Mouse (Mus musculus) limb, embryonic 14.5 days (tissue): Measurements from ENCODE around the gene Lhx2. TPM values are rescaled to one million over a fixed set of nuclear protein-coding genes. Genes with fewer than 3 reads are reported as not detected.

Experiments used
- ATAC-seq: fragments of 200-750 bp; cut with Nextera tagmentation; 2 replicates; pipeline ENCODE4 v1.8.0; 2017; ENCODE audit warnings: low read depth, moderate number of reproducible peaks, moderate TSS enrichment; ENCODE audit not compliant: low FRiP score
- DNase-seq: peaks from one replicate; pipeline ENCODE4 v3.0.0-alpha.2; 2015; ENCODE audit warnings: low spot score
- H3K27ac ChIP-seq: fragments of 300-500 bp; sonication (generic); replicated peaks from 2 replicates; pipeline ENCODE4 v1.5.1; 2014; ENCODE audit warnings: low read depth, mild to moderate bottlenecking, low read length, moderate library complexity, mixed read lengths
- H3K27me3 ChIP-seq: fragments of 300-500 bp; sonication (generic); 2 replicates; pipeline ENCODE4 v1.6.1; 2014; ENCODE audit warnings: low read length, mixed read lengths; ENCODE audit not compliant: control insufficient read depth, insufficient read depth
- H3K36me3 ChIP-seq: fragments of 300-500 bp; sonication (generic); 2 replicates; pipeline ENCODE4 v1.6.1; 2014; ENCODE audit warnings: mild to moderate bottlenecking, low read length, moderate library complexity, mixed read lengths; ENCODE audit not compliant: control insufficient read depth, insufficient read depth
- H3K4me1 ChIP-seq: fragments of 300-500 bp; sonication (generic); 2 replicates; pipeline ENCODE4 v1.6.1; 2014; ENCODE audit warnings: antibody characterized with exemption, low read length, mixed read lengths; ENCODE audit not compliant: control insufficient read depth, insufficient read depth
- H3K4me2 ChIP-seq: fragments of 300-500 bp; sonication (generic); replicated peaks from 2 replicates; pipeline ENCODE4 v1.6.1; 2014; ENCODE audit warnings: low read depth, mild to moderate bottlenecking, low read length, moderate library complexity; ENCODE audit not compliant: severe bottlenecking
- H3K4me3 ChIP-seq: fragments of 300-500 bp; sonication (generic); replicated peaks from 2 replicates; pipeline ENCODE4 v1.5.1; 2014; ENCODE audit warnings: low read length
- H3K9ac ChIP-seq: fragments of 300-500 bp; sonication (generic); 2 replicates; pipeline ENCODE4 v1.6.1; 2014; ENCODE audit warnings: mild to moderate bottlenecking, low read depth, low read length, moderate library complexity; ENCODE audit not compliant: severe bottlenecking
- H3K9me3 ChIP-seq: fragments of 300-500 bp; sonication (generic); 2 replicates; pipeline ENCODE4 v1.6.1; 2016; ENCODE audit warnings: low read length; ENCODE audit not compliant: control insufficient read depth
- POLR2A ChIP-seq: fragments of 200-500 bp; IDR thresholded peaks from 2 replicates; pipeline ENCODE4 v1.8.0; 2012; ENCODE audit warnings: inconsistent platforms, mild to moderate bottlenecking, moderate library complexity, borderline replicate concordance; ENCODE audit not compliant: insufficient read depth, insufficient read length; ENCODE audit errors: extremely low read depth
- WGBS: fragments of 180-500 bp; shearing (Covaris S2); extraction: QIAGEN DNeasy Blood & Tissue Kit; methylation state at CpG from one replicate; pipeline ENCODE4 v1.1.7; 2014; 5-methylcytosine and 5-hydroxymethylcytosine counted together
- polyA plus RNA-seq, 2 experiments: library from polyadenylated mRNA; depleted of rRNA in 1 of 2; stranded (reverse) in 1 of 2; unstranded in 1 of 2; fragments of >200 nt; fragmentation: Nextera tagmentation in 1 of 2; extraction: Ambion mirVana in 1 of 2; gene quantifications; 2 replicates each; pipeline versions ENCODE4 v1.2.1 to v1.2.3; 2012 to 2014

Lhx2 gene
- polyA plus RNA-seq, 2 experiments: 8.7 to 27.5 TPM

- Histone ChIP-seq H3K4me3 (no peak overlapping the region), H3K27me3 (peaks cover 24% of the 10 kb centered on the region), H3K4me2 (no peak overlapping the region), H3K9ac (no peak overlapping the region), H3K27ac (no peak overlapping the region), H3K4me1 (peaks cover 4% of the 10 kb centered on the region), H3K9me3 (no peaks in the 10 kb centered on the region), H3K36me3 (no peaks in the 10 kb centered on the region)
- 90% methylated on average over 7 of the region's 7 CpGs for WGBS
- DNase-seq (no peak), ATAC-seq (no peak)
- no peak for TF ChIP-seq POLR2A
Measured at GRCm38 (mm10) chr2:38377254-38377653, 38.2 kb downstream of the Lhx2 start.

GRCm38 (mm10) chr2:38378346-38378745 is 39.3 kb downstream of the Lhx2 start:
- Histone ChIP-seq H3K9ac (no peak overlapping the region), H3K4me3 (no peak overlapping the region), H3K9me3 (no peaks in the 10 kb centered on the region), H3K27me3 (peaks cover 24% of the 10 kb centered on the region), H3K36me3 (no peaks in the 10 kb centered on the region), H3K4me2 (no peak overlapping the region), H3K4me1 (peaks cover 4% of the 10 kb centered on the region), H3K27ac (no peak overlapping the region)
- ATAC-seq (no peak), DNase-seq (peak; percentile 27)
- WGBS: 26% methylated on average over 5 of the region's 5 CpGs
- TF ChIP-seq POLR2A: no peak

- no peak for ATAC-seq
- DNase-seq: no peak
- Histone ChIP-seq H3K27ac (no peak overlapping the region), H3K36me3 (no peaks in the 10 kb centered on the region), H3K9me3 (no peaks in the 10 kb centered on the region), H3K4me3 (peak overlapping the region; percentile 15; the same call in 1 of the 2 replicates), H3K4me2 (peak overlapping the region; percentile 39), H3K4me1 (peaks cover 4% of the 10 kb centered on the region), H3K9ac (0 out of 2 replicates have a peak overlapping the region, but pooled peaks have one; percentile 25), H3K27me3 (peaks cover 24% of the 10 kb centered on the region)
- 11% methylated on average over 28 of the region's 29 CpGs for WGBS
- TF ChIP-seq POLR2A: no peak
Measured at GRCm38 (mm10) chr2:38378849-38379545, 39.9 kb downstream of the Lhx2 start.

GRCm38 (mm10) chr2:38379546-38379870 is 40.4 kb downstream of the Lhx2 start:
- Histone ChIP-seq H3K9ac (no peak overlapping the region), H3K36me3 (no peaks in the 10 kb centered on the region), H3K27me3 (peaks cover 24% of the 10 kb centered on the region), H3K4me3 (no peak overlapping the region), H3K4me1 (peaks cover 4% of the 10 kb centered on the region), H3K9me3 (no peaks in the 10 kb centered on the region), H3K27ac (no peak overlapping the region), H3K4me2 (peak overlapping the region; percentile 39)
- ATAC-seq (no peak), DNase-seq (no peak)
- WGBS: 8% methylated on average over 4 of the region's 4 CpGs
- no peak for TF ChIP-seq POLR2A

DNA sequence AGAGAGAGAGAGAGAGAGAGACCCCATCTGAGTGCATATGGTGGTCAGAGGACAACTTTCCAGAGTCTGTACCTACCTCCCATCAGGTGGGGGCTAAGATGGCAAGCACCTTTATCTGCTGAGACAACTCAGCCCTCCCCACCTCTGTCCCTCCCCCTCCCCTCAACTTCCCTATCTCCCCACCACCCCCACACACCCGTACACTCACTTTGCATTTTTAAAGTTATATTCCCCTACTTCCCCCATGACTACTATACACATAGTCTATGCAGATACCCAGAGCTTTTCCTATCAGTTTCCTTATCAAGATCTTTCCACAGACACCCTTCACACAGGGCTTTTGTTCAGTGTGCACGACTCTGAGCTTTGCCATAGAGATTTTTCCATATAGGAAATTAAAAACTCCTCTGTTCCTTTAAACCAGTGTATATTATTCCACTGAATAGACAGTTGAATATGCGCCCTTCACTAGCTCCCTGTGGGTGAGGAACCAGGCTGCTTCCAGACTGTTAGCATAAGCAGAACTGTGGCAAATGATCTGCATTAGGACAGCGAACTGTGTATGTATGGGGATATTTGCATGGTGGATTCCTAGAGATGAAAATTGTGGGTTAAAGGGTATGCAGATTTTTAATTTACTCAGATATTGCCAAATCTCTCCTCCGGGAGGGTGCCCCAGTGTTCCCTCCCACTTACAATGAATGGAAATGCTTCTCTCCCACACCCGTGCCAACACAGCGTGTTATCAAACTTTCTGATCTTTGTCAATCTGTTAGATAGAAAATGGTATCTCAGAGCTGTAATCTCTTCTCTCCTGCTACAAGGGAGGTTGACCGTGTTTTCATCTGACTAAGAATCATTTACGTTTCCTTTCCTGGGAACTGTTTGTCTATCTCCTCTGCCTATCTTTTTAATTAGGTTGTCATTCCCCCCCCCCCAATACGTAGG is 41.3 kb downstream of the Lhx2 start:
- Histone ChIP-seq H3K9ac (no peak overlapping the region), H3K4me1 (peaks cover 4% of the 10 kb centered on the region), H3K27me3 (peaks cover 24% of the 10 kb centered on the region), H3K9me3 (no peaks in the 10 kb centered on the region), H3K4me2 (no peak overlapping the region), H3K27ac (no peak overlapping the region), H3K4me3 (no peak overlapping the region), H3K36me3 (no peaks in the 10 kb centered on the region)
- TF ChIP-seq POLR2A: no peak
- no peak for DNase-seq
- WGBS: 57% methylated on average over 10 of the region's 10 CpGs
- ATAC-seq: no peak
